Mouse (Mus musculus) liver, embryonic 15.5 days (tissue): ENCODE measurements around the gene Podxl. TPM values are rescaled to one million over a fixed set of nuclear protein-coding genes. Genes with fewer than 3 reads are reported as not detected.

Source experiments
- ATAC-seq: fragments of 200-750 bp; cut with Nextera tagmentation; 2 replicates; pipeline ENCODE4 v1.8.0; 2017; ENCODE audit warnings: moderate number of reproducible peaks, mild to moderate bottlenecking, moderate library complexity; ENCODE audit not compliant: insufficient read depth
- H3K27ac ChIP-seq: fragments of 300-500 bp; sonication (generic); replicated peaks from 2 replicates; pipeline ENCODE4 v1.5.1; 2015; ENCODE audit warnings: mild to moderate bottlenecking, inconsistent platforms
- H3K27me3 ChIP-seq: fragments of 300-500 bp; sonication (generic); 2 replicates; pipeline ENCODE4 v1.6.1; 2015; ENCODE audit warnings: mild to moderate bottlenecking, inconsistent platforms
- H3K36me3 ChIP-seq: fragments of 300-500 bp; sonication (generic); replicated peaks from 2 replicates; pipeline ENCODE4 v1.6.1; 2015; ENCODE audit warnings: moderate library complexity, mild to moderate bottlenecking, inconsistent platforms
- H3K4me1 ChIP-seq: fragments of 300-500 bp; sonication (generic); replicated peaks from 2 replicates; pipeline ENCODE4 v1.6.1; 2015; ENCODE audit warnings: inconsistent platforms
- H3K4me2 ChIP-seq: fragments of 300-500 bp; sonication (generic); 2 replicates; pipeline ENCODE4 v1.6.1; 2015; ENCODE audit warnings: moderate library complexity, mild to moderate bottlenecking, inconsistent platforms
- H3K4me3 ChIP-seq: fragments of 300-500 bp; sonication (generic); replicated peaks from 2 replicates; pipeline ENCODE4 v1.5.1; 2015; ENCODE audit warnings: mild to moderate bottlenecking, inconsistent platforms
- H3K9ac ChIP-seq: fragments of 300-500 bp; sonication (generic); 2 replicates; pipeline ENCODE4 v1.6.1; 2015; ENCODE audit warnings: moderate library complexity, mild to moderate bottlenecking, inconsistent platforms
- H3K9me3 ChIP-seq: fragments of 300-500 bp; sonication (generic); replicated peaks from 2 replicates; pipeline ENCODE4 v1.6.1; 2016; ENCODE audit warnings: inconsistent platforms
- WGBS: fragments of 180-500 bp; shearing (Covaris S2); methylation state at CpG from one replicate; pipeline ENCODE4 v1.1.7; 2015; ENCODE audit warnings: mixed read lengths; ENCODE audit not compliant: insufficient replicate concordance; 5-methylcytosine and 5-hydroxymethylcytosine counted together
- polyA plus RNA-seq: library from polyadenylated mRNA; unstranded; fragments of >200 nt; fragmentation: Nextera tagmentation; extraction: Ambion mirVana; gene quantifications from 2 replicates; pipeline ENCODE4 v1.2.1, GENCODE M21; 2015

Podxl gene
- polyA plus RNA-seq, 1 experiment from 2014 or later, result 5.1 TPM

DNA sequence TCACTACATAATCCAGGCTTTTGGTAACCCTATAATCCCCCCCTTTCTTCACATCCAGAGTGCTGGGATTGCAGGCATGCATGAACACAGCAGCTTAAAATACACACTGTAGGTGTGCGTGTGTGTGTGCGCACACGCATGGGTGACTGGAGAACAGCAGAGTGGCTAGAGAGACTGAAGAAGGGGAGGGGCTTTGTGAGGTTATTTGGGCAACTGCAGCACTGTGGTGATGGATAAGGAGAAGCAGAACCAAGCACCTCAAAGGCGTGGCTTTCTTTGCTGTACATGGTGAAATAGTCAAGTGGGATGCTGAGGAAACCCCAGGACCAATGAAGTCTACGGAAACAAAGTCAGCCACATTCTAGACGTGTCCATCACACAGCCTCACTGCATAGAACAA, 23.8 kb downstream of the Podxl start:
- H3K27ac ChIP-seq, result no peak overlapping the region
- no peaks in the 10 kb centered on the region for H3K27me3 ChIP-seq
- WGBS, result 47% methylated on average over 6 of the region's 6 CpGs
- no peaks in the 10 kb centered on the region for H3K9me3 ChIP-seq
- peak; percentile 62 for ATAC-seq
- no peak overlapping the region for H3K4me2 ChIP-seq
- peaks cover 45% of the 10 kb centered on the region for H3K4me1 ChIP-seq
- no peaks in the 10 kb centered on the region for H3K36me3 ChIP-seq
- no peak overlapping the region for H3K4me3 ChIP-seq
- no peak overlapping the region for H3K9ac ChIP-seq

GRCm38 (mm10) chr6:31538112-31538511, 25.7 kb downstream of the Podxl start:
- 27% methylated on average over 1 of the region's 1 CpGs for WGBS
- peak; percentile 63 for ATAC-seq
- no peak overlapping the region for H3K9ac ChIP-seq

DNA sequence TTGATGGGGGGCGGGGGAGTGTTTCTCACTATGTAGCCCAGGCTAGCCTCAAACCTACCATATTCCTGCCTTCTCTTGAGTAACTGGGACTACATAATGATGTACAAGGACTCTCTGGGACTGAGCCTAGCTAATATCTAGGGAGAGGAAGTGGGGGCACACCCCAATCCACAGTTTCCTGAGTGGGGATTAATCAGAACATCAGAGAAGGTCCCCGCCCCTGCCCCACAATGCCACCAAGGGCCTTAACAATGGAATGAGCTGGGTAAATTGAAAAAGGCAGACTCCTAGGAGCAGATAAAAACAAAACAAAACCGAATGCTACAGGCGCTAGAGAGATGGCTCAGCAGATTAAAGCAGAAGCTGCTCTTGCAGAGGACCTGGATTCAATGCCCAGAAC, 26.6 kb downstream of the Podxl start:
- peak overlapping the region; percentile 35; the same call in 1 of the 2 replicates for H3K27ac ChIP-seq
- H3K36me3 ChIP-seq, result no peaks in the 10 kb centered on the region
- H3K4me1 ChIP-seq, result peaks cover 45% of the 10 kb centered on the region
- no peak for ATAC-seq
- no peaks in the 10 kb centered on the region for H3K9me3 ChIP-seq
- H3K4me2 ChIP-seq, result no peak overlapping the region
- 32% methylated on average over 4 of the region's 4 CpGs for WGBS
- no peaks in the 10 kb centered on the region for H3K27me3 ChIP-seq
- H3K9ac ChIP-seq, result no peak overlapping the region
- no peak overlapping the region for H3K4me3 ChIP-seq

More at GRCm38 (mm10) chr6:31538112-31538511, 25.7 kb downstream of the Podxl start:
- no peak overlapping the region for H3K4me3 ChIP-seq
- H3K27me3 ChIP-seq, result no peaks in the 10 kb centered on the region
- peak overlapping the region; percentile 35; the same call in 1 of the 2 replicates for H3K27ac ChIP-seq
- H3K4me2 ChIP-seq, result peak overlapping the region; percentile 2; the same call in 1 of the 2 replicates
- peaks cover 45% of the 10 kb centered on the region for H3K4me1 ChIP-seq
- H3K36me3 ChIP-seq, result no peaks in the 10 kb centered on the region
- no peaks in the 10 kb centered on the region for H3K9me3 ChIP-seq

- 88% methylated on average over 5 of the region's 5 CpGs for WGBS
- peaks cover 31% of the 10 kb centered on the region for H3K4me1 ChIP-seq
- no peak for ATAC-seq
Observed at GRCm38 (mm10) chr6:31534705-31535104, 29.1 kb downstream of the Podxl start.

GRCm38 (mm10) chr6:31531880-31532279, 31.9 kb downstream of the Podxl start:
- H3K4me2 ChIP-seq, result no peak overlapping the region
- no peaks in the 10 kb centered on the region for H3K27me3 ChIP-seq
- no peak overlapping the region for H3K27ac ChIP-seq
- H3K9ac ChIP-seq, result no peak overlapping the region
- no peak overlapping the region for H3K4me3 ChIP-seq
- H3K4me1 ChIP-seq, result peaks cover 4% of the 10 kb centered on the region
- WGBS, result 67% methylated on average over 3 of the region's 3 CpGs
- ATAC-seq, result no peak
- H3K36me3 ChIP-seq, result no peaks in the 10 kb centered on the region
- H3K9me3 ChIP-seq, result no peaks in the 10 kb centered on the region

More at GRCm38 (mm10) chr6:31534705-31535104, 29.1 kb downstream of the Podxl start:
- H3K4me2 ChIP-seq, result no peak overlapping the region
- no peak overlapping the region for H3K27ac ChIP-seq
- no peaks in the 10 kb centered on the region for H3K36me3 ChIP-seq
- H3K4me3 ChIP-seq, result no peak overlapping the region
- no peak overlapping the region for H3K9ac ChIP-seq
- H3K27me3 ChIP-seq, result no peaks in the 10 kb centered on the region
- H3K9me3 ChIP-seq, result no peaks in the 10 kb centered on the region

DNA sequence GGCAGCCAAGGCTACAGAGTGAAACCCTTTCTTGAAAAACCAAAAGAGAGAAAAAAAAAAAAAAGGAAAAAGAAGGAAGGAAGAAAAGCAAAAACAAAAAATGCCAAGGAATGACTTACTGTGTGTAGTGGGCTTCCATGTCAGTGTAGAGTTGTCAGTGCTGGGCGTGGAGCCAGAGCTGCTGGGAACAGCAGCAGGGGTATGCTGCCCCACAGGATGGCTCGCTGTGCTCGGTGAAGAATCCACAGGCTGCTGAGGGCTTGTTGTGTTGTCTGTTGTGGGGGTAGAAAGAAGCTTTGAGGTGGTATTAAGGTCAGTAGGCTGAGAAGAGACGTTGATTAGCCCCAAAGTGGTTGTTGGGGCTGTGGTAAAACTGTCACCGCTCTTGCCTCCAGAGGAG, 35.4 kb downstream of the Podxl start:
- no peak for ATAC-seq
- WGBS, result 58% methylated on average over 5 of the region's 5 CpGs
- H3K27ac ChIP-seq, result no peak overlapping the region

GRCm38 (mm10) chr6:31527897-31528296, 35.9 kb downstream of the Podxl start:
- H3K36me3 ChIP-seq, result peaks cover 15% of the 10 kb centered on the region
- no peak overlapping the region for H3K9ac ChIP-seq
- WGBS, result 57% methylated on average over 7 of the region's 7 CpGs
- no peaks in the 10 kb centered on the region; the same call in 1 of the 2 replicates for H3K4me1 ChIP-seq
- ATAC-seq, result no peak
- no peaks in the 10 kb centered on the region for H3K9me3 ChIP-seq
- no peak overlapping the region for H3K4me2 ChIP-seq
- no peak overlapping the region for H3K27ac ChIP-seq
- H3K27me3 ChIP-seq, result no peaks in the 10 kb centered on the region
- H3K4me3 ChIP-seq, result no peak overlapping the region

More for the DNA sequence above, 35.4 kb downstream of the Podxl start:
- Histone ChIP-seq H3K4me2 (no peak overlapping the region), H3K4me1 (no peaks in the 10 kb centered on the region; the same call in 1 of the 2 replicates), H3K9me3 (no peaks in the 10 kb centered on the region), H3K9ac (no peak overlapping the region), H3K4me3 (no peak overlapping the region), H3K27me3 (no peaks in the 10 kb centered on the region), H3K36me3 (peaks cover 15% of the 10 kb centered on the region)

- Histone ChIP-seq H3K4me1 (no peaks in the 10 kb centered on the region; the same call in 1 of the 2 replicates), H3K9ac (no peak overlapping the region), H3K4me3 (no peak overlapping the region), H3K4me2 (no peak overlapping the region), H3K27me3 (no peaks in the 10 kb centered on the region), H3K9me3 (no peaks in the 10 kb centered on the region), H3K27ac (no peak overlapping the region), H3K36me3 (peaks cover 21% of the 10 kb centered on the region)
- 59% methylated on average over 5 of the region's 5 CpGs for WGBS
- no peak for ATAC-seq
Observed at GRCm38 (mm10) chr6:31526929-31527328, 36.9 kb downstream of the Podxl start.

DNA sequence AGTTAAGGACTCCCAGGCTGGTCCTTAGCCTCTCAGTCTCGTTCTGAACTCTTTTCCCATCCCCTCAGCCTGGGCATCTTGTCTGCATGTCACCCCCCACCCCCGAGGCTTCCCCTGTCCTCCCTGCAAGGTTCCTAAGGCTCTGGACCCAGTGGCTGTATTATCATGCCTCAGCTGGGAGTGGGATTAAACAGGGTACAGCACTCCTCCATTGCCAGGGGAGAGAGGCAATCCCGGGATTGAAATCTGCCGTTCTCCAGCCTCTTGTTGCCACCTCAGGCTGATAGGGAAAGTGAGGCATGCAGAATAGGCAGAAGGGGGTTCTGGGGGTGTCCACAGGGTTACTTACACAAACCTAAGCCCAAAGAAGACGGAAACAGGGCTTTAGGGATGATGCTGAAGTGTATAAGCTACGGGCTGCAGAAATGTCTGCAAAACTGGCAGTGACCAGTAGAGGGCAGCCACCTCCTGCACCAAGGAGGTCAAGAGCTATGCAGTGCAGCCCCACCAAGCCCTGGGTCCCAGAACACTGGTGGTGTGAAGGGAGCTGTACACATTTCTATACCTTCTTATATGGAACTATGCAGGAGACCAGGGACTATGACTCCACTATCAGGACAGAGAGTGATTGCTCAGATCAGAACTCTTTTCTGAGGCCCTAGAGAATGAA, 38.4 kb downstream of the Podxl start:
- 0 out of 2 replicates have a peak, but pooled peaks have one; percentile 16 for ATAC-seq
- no peak overlapping the region for H3K4me2 ChIP-seq
- H3K4me1 ChIP-seq, result peaks cover 3% of the 10 kb centered on the region; the same call in 1 of the 2 replicates
- no peaks in the 10 kb centered on the region for H3K9me3 ChIP-seq
- peaks cover 21% of the 10 kb centered on the region for H3K36me3 ChIP-seq
- WGBS, result 59% methylated on average over 6 of the region's 6 CpGs
- no peak overlapping the region for H3K27ac ChIP-seq
- no peak overlapping the region for H3K9ac ChIP-seq
- H3K4me3 ChIP-seq, result no peak overlapping the region
- no peaks in the 10 kb centered on the region for H3K27me3 ChIP-seq

DNA sequence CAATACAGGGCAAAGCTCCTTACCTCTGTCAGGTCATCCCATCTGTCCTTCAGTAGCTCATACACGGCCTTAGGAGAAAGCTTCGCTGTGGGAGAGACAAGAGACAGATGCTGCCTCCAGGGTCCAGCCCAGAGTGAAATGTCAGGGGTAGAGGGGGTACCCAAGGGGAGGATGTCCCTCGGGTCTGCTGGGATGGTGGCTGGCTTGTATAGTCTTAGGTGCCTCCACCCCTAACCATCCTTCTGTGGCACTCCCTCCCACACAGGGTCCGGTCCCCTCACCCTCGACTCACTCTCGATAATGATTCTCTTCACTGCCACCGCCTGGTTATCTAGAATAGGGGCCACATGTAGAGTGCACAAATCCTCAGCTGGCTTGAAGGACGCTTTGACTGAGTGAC, 39.1 kb downstream of the Podxl start:
- ATAC-seq, result no peak
- H3K9me3 ChIP-seq, result no peaks in the 10 kb centered on the region
- H3K36me3 ChIP-seq, result peaks cover 21% of the 10 kb centered on the region
- H3K9ac ChIP-seq, result no peak overlapping the region
- H3K4me1 ChIP-seq, result peaks cover 8% of the 10 kb centered on the region
- no peak overlapping the region for H3K4me3 ChIP-seq
- H3K27ac ChIP-seq, result no peak overlapping the region
- H3K27me3 ChIP-seq, result no peaks in the 10 kb centered on the region
- 76% methylated on average over 8 of the region's 8 CpGs for WGBS
- no peak overlapping the region for H3K4me2 ChIP-seq

DNA sequence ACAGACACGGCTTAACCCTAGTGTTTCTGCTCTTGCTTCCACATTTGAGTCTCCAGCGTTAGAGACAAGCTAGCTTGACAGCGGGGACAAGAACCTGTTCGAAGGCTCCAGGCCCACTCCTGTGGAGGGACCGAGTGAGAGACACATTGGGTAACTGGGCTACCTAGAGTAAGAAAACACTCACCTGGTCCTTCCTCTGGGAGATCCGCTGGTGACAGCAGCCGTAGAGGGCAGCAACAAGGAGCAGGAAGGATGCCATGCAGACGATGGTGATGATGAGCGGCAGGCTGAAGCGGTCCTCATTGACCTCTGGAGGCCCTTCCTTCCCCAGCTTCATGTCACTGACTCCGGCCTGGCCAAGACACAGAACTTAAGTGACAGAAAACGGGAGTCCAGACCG, 39.7 kb downstream of the Podxl start:
- H3K4me3 ChIP-seq, result no peak overlapping the region
- 84% methylated on average over 13 of the region's 13 CpGs for WGBS
- peaks cover 21% of the 10 kb centered on the region for H3K36me3 ChIP-seq
- H3K9me3 ChIP-seq, result no peaks in the 10 kb centered on the region
- H3K4me1 ChIP-seq, result peaks cover 13% of the 10 kb centered on the region
- H3K27me3 ChIP-seq, result no peaks in the 10 kb centered on the region
- no peak overlapping the region for H3K9ac ChIP-seq
- H3K27ac ChIP-seq, result no peak overlapping the region
- no peak overlapping the region for H3K4me2 ChIP-seq
- no peak for ATAC-seq
